Mouse (Mus musculus) brain, embryonic 14.5 days (tissue): Measurements from ENCODE around the gene Bhlhe41.

Source experiments
- CTCF ChIP-seq: fragments of 200-500 bp; IDR thresholded peaks from 2 replicates; pipeline ENCODE4 v1.5.1; 2012; ENCODE audit warnings: inconsistent platforms, mild to moderate bottlenecking, moderate library complexity, borderline replicate concordance; ENCODE audit not compliant: insufficient read depth, insufficient read length; ENCODE audit errors: extremely low read depth
- POLR2A ChIP-seq: fragments of 200-500 bp; IDR thresholded peaks from 2 replicates; pipeline ENCODE4 v1.6.1; 2012; ENCODE audit warnings: mild to moderate bottlenecking, inconsistent platforms, borderline replicate concordance; ENCODE audit not compliant: poor library complexity, insufficient read depth, insufficient read length, severe bottlenecking; ENCODE audit errors: extremely low read depth

GRCm38 (mm10) chr6:145861462-145862227 lies 3.7 kb downstream of the Bhlhe41 start:
- TF ChIP-seq POLR2A, result no peak
- no peak for TF ChIP-seq CTCF
